Mouse (Mus musculus): ENCODE results near the gene Prpsap2.

GRCm38 (mm10) chr11:61702494-61702893 is 59.4 kb downstream of the Prpsap2 start:
- no peak for TF ChIP-seq CTCF (IDR thresholded peaks at IDR 0.05; ENCODE audit: borderline replicate concordance, extremely low read depth, insufficient read depth, insufficient read length)
- no peak for TF ChIP-seq POLR2A (IDR thresholded peaks at IDR 0.05; ENCODE audit: borderline replicate concordance, extremely low read depth, insufficient read depth, insufficient read length, poor library complexity, severe bottlenecking)
